Mouse (Mus musculus): ENCODE data around the gene Mt2. TPM values are rescaled to one million over a fixed set of nuclear protein-coding genes. Genes with fewer than 3 reads are reported as not detected.

Gene Mt2
- total RNA-seq, 2 experiments from 2014 or later, result 203 to 204 TPM

GRCm38 (mm10) chr8:94194591-94195223 is 22.2 kb downstream of the Mt2 start:
- DNase-seq (ENCODE audit: low spot score in 2 of 2), result no peak

- peak; percentile 54 to 64 for DNase-seq (ENCODE audit: low spot score in 2 of 2)
Observed at GRCm38 (mm10) chr8:94199202-94199869, 26.9 kb downstream of the Mt2 start.

GRCm38 (mm10) chr8:94204043-94204442 is 31.6 kb downstream of the Mt2 start:
- DNase-seq (ENCODE audit: low spot score in 2 of 2), result no peak

GRCm38 (mm10) chr8:94205736-94206135 is 33.3 kb downstream of the Mt2 start:
- DNase-seq (ENCODE audit: low spot score in 2 of 2), result peak; percentile 71 to 73

GRCm38 (mm10) chr8:94206256-94206655 is 33.8 kb downstream of the Mt2 start:
- no peak for DNase-seq (ENCODE audit: low spot score in 2 of 2)

- no peak for DNase-seq (ENCODE audit: low spot score in 2 of 2)
Observed at GRCm38 (mm10) chr8:94207491-94207890, 35.0 kb downstream of the Mt2 start.

GRCm38 (mm10) chr8:94209639-94210038 is 37.2 kb downstream of the Mt2 start:
- DNase-seq (ENCODE audit: low spot score in 2 of 2), result no peak

- DNase-seq (ENCODE audit: low spot score in 2 of 2), result no peak
Observed at GRCm38 (mm10) chr8:94210225-94210624, 37.8 kb downstream of the Mt2 start.

- DNase-seq (ENCODE audit: low spot score in 2 of 2), result no peak
Observed at GRCm38 (mm10) chr8:94213819-94214218, 41.4 kb downstream of the Mt2 start.

- peak; percentile 93 for DNase-seq (ENCODE audit: low spot score in 2 of 2)
Observed at GRCm38 (mm10) chr8:94214252-94215173, 42.0 kb downstream of the Mt2 start, which contains the start of gene Nup93. Gene Nup93, plus strand, starts transcription at chr8:94214564.

Other genes with a start within 250 kb of the Mt2 start
- 100 to 1,000 TPM; 174 to 283 TPM for gene Amfr, start 159.8 kb upstream of the Mt2 start, total RNA-seq (2021)
- gene Nudt21, start 135.6 kb upstream of the Mt2 start, total RNA-seq (2021), result 10 to 100 TPM; 29.4 to 33.1 TPM
- 10 to 100 TPM; 19.5 to 20.1 TPM for gene Ogfod1, start 135.5 kb upstream of the Mt2 start, total RNA-seq (2021)
- 10 to 100 TPM; 20.1 to 21.4 TPM for gene Bbs2, start 73.7 kb upstream of the Mt2 start, total RNA-seq (2021)
- not detected for gene Mt4, start 35.5 kb upstream of the Mt2 start, total RNA-seq (2021)
- 1 to 10 TPM; 4.5 to 7.2 TPM for gene Mt3, start 20.1 kb upstream of the Mt2 start, total RNA-seq (2021)
- 100 to 1,000 TPM; 291 to 329 TPM for gene Mt1, start 6.4 kb downstream of the Mt2 start, total RNA-seq (2021)
- gene Nup93, start 41.9 kb downstream of the Mt2 start, total RNA-seq (2021), result 10 to 100 TPM; 10.7 to 11.3 TPM
- gene Slc12a3, start 156.5 kb downstream of the Mt2 start, total RNA-seq (2021), result under 1 TPM in 1 of 2 experiments, not detected in 1; 0.13 TPM
- 100 to 1,000 TPM; 100 to 109 TPM for gene Herpud1, start 213.8 kb downstream of the Mt2 start, total RNA-seq (2021)

All from adrenal gland, adult 18-20 months (tissue).